Comparison of ENCODE assay signal across 9 mouse cellular contexts in genomic region chr2:105666763-105667625, GRCm38 (mm10). TPM values are rescaled to one million over a fixed set of nuclear protein-coding genes. Genes with fewer than 3 reads are reported as not detected.
DNase-seq lines count a peak whose midpoint lies in the region; ATAC-seq and TF ChIP-seq lines count a peak whose summit lies in the region.
"Had no signal": no experiment of that assay in that cellular context is flagged by ENCODE, and none has a peak within 500 bp of the region (broad histone marks: within the 10 kb centered on the region; RNA-seq: fewer than 3 reads in every experiment).

No protein-coding gene starts in this region.

- TF ChIP-seq POLR2A in ES-Bruce4 (IDR thresholded peaks at IDR 0.05; ENCODE audit: insufficient read depth, low read length), result no peak

- intact Hi-C loops in heart, postnatal 10 days (cut with DNase I), result no loop called here

- H3K4me2 ChIP-seq in forebrain, embryonic 11.5 days (ENCODE audit: low read depth, low read length, severe bottlenecking), result peak overlapping the region; percentile 24

- peak; percentile 54 for DNase-seq in R1 (ENCODE audit: low read depth, low spot score)
- DNase-seq in forebrain, embryonic 11.5 days (ENCODE audit: low spot score), result peak; percentile 61
- no peak for DNase-seq in frontal cortex, postnatal 14 days (ENCODE audit: low spot score in 2 of 2)
- DNase-seq in heart, postnatal 10 days, result no peak
- DNase-seq: gastrocnemius, adult 2 months had no signal

- peaks cover 3% of the 10 kb centered on the region for H3K4me1 ChIP-seq in ES-Bruce4 (ENCODE audit: control insufficient read depth, insufficient read depth, low read length)
- H3K4me1 ChIP-seq in forebrain, embryonic 11.5 days (replicated peaks; ENCODE audit: control insufficient read depth, insufficient read depth, low read length), result peaks cover 23% of the 10 kb centered on the region

- H3K36me3 ChIP-seq in ES-Bruce4 (ENCODE audit: control insufficient read depth, insufficient read depth, low read length, poor library complexity, severe bottlenecking), result no peaks in the 10 kb centered on the region
- H3K36me3 ChIP-seq in forebrain, embryonic 11.5 days (ENCODE audit: control insufficient read depth, insufficient read depth, low read length), result no peaks in the 10 kb centered on the region

- TF ChIP-seq EP300 in ES-Bruce4 (IDR thresholded peaks at IDR 0.05; ENCODE audit: insufficient read depth, low read depth, low read length), result no peak

- H3K9me3 ChIP-seq in ES-Bruce4 (replicated peaks; ENCODE audit: control insufficient read depth, insufficient read depth, low read length, poor library complexity, severe bottlenecking), result no peaks in the 10 kb centered on the region
- H3K9me3 ChIP-seq in forebrain, embryonic 11.5 days (ENCODE audit: control insufficient read depth, low read length), result no peaks in the 10 kb centered on the region

- no peak for TF ChIP-seq CTCF in ES-Bruce4 (IDR thresholded peaks at IDR 0.05; ENCODE audit: low read depth, low read length)

- H3K27me3 ChIP-seq in ES-Bruce4 (ENCODE audit: control insufficient read depth, insufficient read depth, low read length, poor library complexity, severe bottlenecking), result peaks cover 20% of the 10 kb centered on the region
- H3K27me3 ChIP-seq in forebrain, embryonic 11.5 days (ENCODE audit: control insufficient read depth, insufficient read depth, low read length), result peaks cover 73% of the 10 kb centered on the region

- peak overlapping the region; percentile 14; the same call in 1 of the 2 replicates for H3K4me3 ChIP-seq in ES-Bruce4 (ENCODE audit: low read depth, low read length)
- H3K4me3 ChIP-seq in forebrain, embryonic 11.5 days (ENCODE audit: low read depth, low read length), result peak overlapping the region; percentile 12
- H3K4me3 ChIP-seq: gastrocnemius, adult 2 months had no signal

- H3K9ac ChIP-seq in ES-Bruce4 (ENCODE audit: low read depth, poor library complexity, severe bottlenecking), result no peak overlapping the region
- H3K9ac ChIP-seq in forebrain, embryonic 11.5 days (ENCODE audit: low read length), result peak overlapping the region; percentile 20; the same call in 1 of the 2 replicates

- WGBS in forebrain, embryonic 11.5 days, result 3% methylated on average over 41 of the region's 41 CpGs

- no peak overlapping the region for H3K27ac ChIP-seq in ES-Bruce4 (ENCODE audit: insufficient read depth, low read length)
- no peak overlapping the region for H3K27ac ChIP-seq in forebrain, embryonic 11.5 days (ENCODE audit: low read depth, low read length)
- H3K27ac ChIP-seq: gastrocnemius, adult 2 months had no signal

- no peak for ATAC-seq in forebrain, embryonic 11.5 days (replicated peaks; ENCODE audit: low FRiP score)
- peak; percentile 9; the same call in 1 of the 2 replicates for ATAC-seq in megakaryocyte-erythroid progenitor cell, adult 5-6 weeks (replicated peaks; ENCODE audit: low FRiP score, low TSS enrichment, poor library complexity, severe bottlenecking)
- no peak for ATAC-seq in frontal cortex, adult (ENCODE audit: low TSS enrichment)

RNA-seq across cellular contexts. Expression of gene Pax6, which starts 1.7 kb away (rescaled TPM):
- 1.6 and 2.5 TPM in 2 replicates for polyA plus RNA-seq in ES-Bruce4 (2011; ENCODE audit: insufficient read depth, insufficient read length, low read depth, missing spikeins)
- polyA plus RNA-seq in forebrain, embryonic 11.5 days (2014; fragmentation: Nextera tagmentation; extraction: Ambion mirVana), result 97.2 and 103 TPM in 2 replicates
- not detected in 2 replicates for total RNA-seq in megakaryocyte-erythroid progenitor cell, adult 5-6 weeks (2014; fragmentation: Nextera tagmentation)
- not detected in 2 replicates for total RNA-seq in megakaryocyte-erythroid progenitor cell, adult 5-6 weeks (2017)
- not detected for total RNA-seq in heart, postnatal 10 days (2021)
- total RNA-seq: gastrocnemius, adult 2 months had no signal
- polyA plus RNA-seq: thymus, postnatal 0 days had no signal

Comparison
In these comparisons a context has a peak if more than half of its experiments do, and no peak if none do; other contexts are left out.
1. DNase-seq: peak in R1 (single experiment) and forebrain, embryonic 11.5 days (single experiment); none in frontal cortex, postnatal 14 days (0 of 2) and heart, postnatal 10 days (0 of 2).